Mouse (Mus musculus): Measurements from ENCODE around the gene Bcl2. TPM values are rescaled to one million over a fixed set of nuclear protein-coding genes. Genes with fewer than 3 reads are reported as not detected.
A peak's percentile ranks its signal among the peaks of the same experiment; 100 is the strongest.

Gene Bcl2
- 10.7 and 11.8 TPM in 2 replicates for polyA plus RNA-seq (2012; rRNA removed)

GRCm38 (mm10) chr1:106713621-106714529 lies at the start of gene Bcl2:
TSS of gene Bcl2 (minus strand) at chr1:106714274.
- Histone ChIP-seq H3K4me3 (ENCODE audit: control insufficient read depth, insufficient read depth, low read length) (peak within 1 kb of the TSS; percentile 80), H3K27me3 (ENCODE audit: control insufficient read depth, insufficient read depth, low read length) (no peaks in the 10 kb centered on the region), H3K36me3 (ENCODE audit: control insufficient read depth, insufficient read depth, low read length) (no peaks in the 10 kb centered on the region), H3K4me1 (replicated peaks; ENCODE audit: control insufficient read depth, insufficient read depth, low read length) (peaks cover 16% of the 10 kb centered on the region), H3K27ac (ENCODE audit: control insufficient read depth, insufficient read depth, low read length) (peak within 1 kb of the TSS; percentile 65)
- TF ChIP-seq CTCF (IDR thresholded peaks at IDR 0.05; ENCODE audit: borderline replicate concordance, control insufficient read depth, extremely low read depth, insufficient read depth, low read length, poor library complexity) (no peak), POLR2A (IDR thresholded peaks at IDR 0.05; ENCODE audit: control insufficient read depth, extremely low read depth, insufficient read depth, low read length, poor library complexity) (0 out of 2 replicates have a peak, but pooled peaks have one; percentile 21)
- under 1% methylated on average over 94 of the region's 95 CpGs for WGBS
- DNase-seq, result peak; percentile 83

GRCm38 (mm10) chr1:106760750-106761149 lies 46.7 kb upstream of the Bcl2 start:
- Histone ChIP-seq H3K36me3 (ENCODE audit: control insufficient read depth, insufficient read depth, low read length) (no peaks in the 10 kb centered on the region), H3K27ac (ENCODE audit: control insufficient read depth, insufficient read depth, low read length) (no peak overlapping the region), H3K4me1 (replicated peaks; ENCODE audit: control insufficient read depth, insufficient read depth, low read length) (peaks cover 10% of the 10 kb centered on the region), H3K4me3 (ENCODE audit: control insufficient read depth, insufficient read depth, low read length) (no peak overlapping the region), H3K27me3 (ENCODE audit: control insufficient read depth, insufficient read depth, low read length) (no peaks in the 10 kb centered on the region)
- no peak for TF ChIP-seq CTCF (IDR thresholded peaks at IDR 0.05; ENCODE audit: borderline replicate concordance, control insufficient read depth, extremely low read depth, insufficient read depth, low read length, poor library complexity)
- no peak for TF ChIP-seq POLR2A (IDR thresholded peaks at IDR 0.05; ENCODE audit: control insufficient read depth, extremely low read depth, insufficient read depth, low read length, poor library complexity)
- no peak for DNase-seq
- 93% methylated on average over 3 of the region's 3 CpGs for WGBS

- under 1% methylated on average over 51 of the region's 51 CpGs for WGBS
- Histone ChIP-seq H3K27ac (ENCODE audit: control insufficient read depth, insufficient read depth, low read length) (peak within 1 kb of the TSS; percentile 27), H3K27me3 (ENCODE audit: control insufficient read depth, insufficient read depth, low read length) (no peaks in the 10 kb centered on the region), H3K36me3 (ENCODE audit: control insufficient read depth, insufficient read depth, low read length) (no peaks in the 10 kb centered on the region), H3K4me3 (ENCODE audit: control insufficient read depth, insufficient read depth, low read length) (peak within 1 kb of the TSS; percentile 86), H3K4me1 (replicated peaks; ENCODE audit: control insufficient read depth, insufficient read depth, low read length) (peaks cover 10% of the 10 kb centered on the region)
- peak; percentile 94 for DNase-seq
- TF ChIP-seq CTCF (IDR thresholded peaks at IDR 0.05; ENCODE audit: borderline replicate concordance, control insufficient read depth, extremely low read depth, insufficient read depth, low read length, poor library complexity), result 0 out of 2 replicates have a peak, but pooled peaks have one; percentile 55
- peak; percentile 89 for TF ChIP-seq POLR2A (IDR thresholded peaks at IDR 0.05; ENCODE audit: control insufficient read depth, extremely low read depth, insufficient read depth, low read length, poor library complexity)
Observed at GRCm38 (mm10) chr1:106759572-106760435, 45.7 kb upstream of the Bcl2 start, which contains the start of gene Kdsr. TSS of gene Kdsr (minus strand) at chr1:106759727.

GRCm38 (mm10) chr1:106758734-106759571 lies 44.9 kb upstream of the Bcl2 start:
- Histone ChIP-seq H3K4me3 (ENCODE audit: control insufficient read depth, insufficient read depth, low read length) (peak overlapping the region; percentile 86), H3K27ac (ENCODE audit: control insufficient read depth, insufficient read depth, low read length) (peak overlapping the region; percentile 25; the same call in 1 of the 2 replicates), H3K4me1 (replicated peaks; ENCODE audit: control insufficient read depth, insufficient read depth, low read length) (peaks cover 10% of the 10 kb centered on the region), H3K27me3 (ENCODE audit: control insufficient read depth, insufficient read depth, low read length) (no peaks in the 10 kb centered on the region), H3K36me3 (ENCODE audit: control insufficient read depth, insufficient read depth, low read length) (no peaks in the 10 kb centered on the region)
- TF ChIP-seq POLR2A (IDR thresholded peaks at IDR 0.05; ENCODE audit: control insufficient read depth, extremely low read depth, insufficient read depth, low read length, poor library complexity) (peak; percentile 4; the same call in 1 of the 2 replicates), CTCF (IDR thresholded peaks at IDR 0.05; ENCODE audit: borderline replicate concordance, control insufficient read depth, extremely low read depth, insufficient read depth, low read length, poor library complexity) (no peak)
- peak; percentile 51 for DNase-seq
- WGBS, result under 1% methylated on average over 34 of the region's 34 CpGs

GRCm38 (mm10) chr1:106756633-106757032 lies 42.6 kb upstream of the Bcl2 start:
- Histone ChIP-seq H3K36me3 (ENCODE audit: control insufficient read depth, insufficient read depth, low read length) (no peaks in the 10 kb centered on the region; the same call in 1 of the 2 replicates), H3K4me1 (replicated peaks; ENCODE audit: control insufficient read depth, insufficient read depth, low read length) (peaks cover 10% of the 10 kb centered on the region), H3K27ac (ENCODE audit: control insufficient read depth, insufficient read depth, low read length) (no peak overlapping the region), H3K27me3 (ENCODE audit: control insufficient read depth, insufficient read depth, low read length) (no peaks in the 10 kb centered on the region), H3K4me3 (ENCODE audit: control insufficient read depth, insufficient read depth, low read length) (no peak overlapping the region)
- 87% methylated on average over 4 of the region's 4 CpGs for WGBS
- TF ChIP-seq POLR2A (IDR thresholded peaks at IDR 0.05; ENCODE audit: control insufficient read depth, extremely low read depth, insufficient read depth, low read length, poor library complexity) (no peak), CTCF (IDR thresholded peaks at IDR 0.05; ENCODE audit: borderline replicate concordance, control insufficient read depth, extremely low read depth, insufficient read depth, low read length, poor library complexity) (no peak)
- DNase-seq, result no peak

Data from thymus, adult 2 months (tissue).